Mouse (Mus musculus) MEL (cell line): Measurements from ENCODE around the gene Otulinl. TPM values are rescaled to one million over a fixed set of nuclear protein-coding genes. Genes with fewer than 3 reads are reported as not detected.

Experiments used
- DNase-seq: peaks from one replicate; pipeline ENCODE4 v3.0.0; 2011; ENCODE audit warnings: low read depth, low spot score
- H3K27ac ChIP-seq: 2 replicates; pipeline ENCODE4 v1.5.1; 2012; ENCODE audit warnings: low read depth, mild to moderate bottlenecking, control low read depth, low read length, moderate library complexity; ENCODE audit not compliant: control insufficient read depth
- H3K27me3 ChIP-seq, 2 experiments: fragments of 150-350 bp in 1 of 2; sonication (generic) in 1 of 2; 2 replicates each; pipeline ENCODE4 v1.6.1; 2012; ENCODE audit warnings: low read length in 2 of 2, mild to moderate bottlenecking in 2 of 2, improper control_type of control experiment in 1 of 2, moderate library complexity in 1 of 2; ENCODE audit not compliant: insufficient read depth in 2 of 2, control insufficient read depth in 1 of 2
- H3K36me3 ChIP-seq, 2 experiments: 2 replicates each; pipeline ENCODE4 v1.6.1; 2012 to 2014; ENCODE audit warnings: low read length in 2 of 2, improper control_type of control experiment in 1 of 2, inconsistent platforms in 1 of 2, mild to moderate bottlenecking in 1 of 2; ENCODE audit not compliant: insufficient read depth in 2 of 2, control insufficient read depth in 1 of 2
- H3K4me1 ChIP-seq, 2 experiments: fragments of 150-350 bp in 1 of 2; sonication (generic) in 1 of 2; 2 replicates each; pipeline ENCODE4 v1.6.1; 2012; ENCODE audit warnings: low read length in 2 of 2, improper control_type of control experiment in 1 of 2, mild to moderate bottlenecking in 1 of 2; ENCODE audit not compliant: insufficient read depth in 2 of 2, control insufficient read depth in 1 of 2
- H3K4me3 ChIP-seq, 2 experiments: fragments of 150-350 bp in 1 of 2; sonication (generic) in 1 of 2; 2 replicates each; pipeline ENCODE4 v1.5.1; 2012; ENCODE audit warnings: low read depth in 2 of 2, low read length in 2 of 2, mild to moderate bottlenecking in 2 of 2, moderate library complexity in 2 of 2, control low read depth in 1 of 2, improper control_type of control experiment in 1 of 2; ENCODE audit not compliant: control insufficient read depth in 1 of 2, insufficient read depth in 1 of 2
- H3K79me2 ChIP-seq: 2 replicates; pipeline ENCODE4 v1.6.1; 2012; ENCODE audit warnings: mild to moderate bottlenecking, low read length, moderate library complexity; ENCODE audit not compliant: control insufficient read depth, poor library complexity, insufficient read depth
- H3K9ac ChIP-seq: 2 replicates; pipeline ENCODE4 v1.6.1; 2012; ENCODE audit warnings: low read depth, mild to moderate bottlenecking, control low read depth, low read length, moderate library complexity; ENCODE audit not compliant: control insufficient read depth, poor library complexity, severe bottlenecking
- H3K9me3 ChIP-seq: fragments of 150-350 bp; sonication (generic); replicated peaks from 2 replicates; pipeline ENCODE4 v1.6.1; 2012; ENCODE audit warnings: mild to moderate bottlenecking, low read length, improper control_type of control experiment, moderate library complexity; ENCODE audit not compliant: insufficient read depth
- CTCF ChIP-seq, 3 experiments: IDR thresholded peaks in 2 of 3; conservative IDR thresholded peaks in 1 of 3; 2 replicates each; pipeline ENCODE4 v1.5.1; 2011 to 2012; ENCODE audit warnings: low read length in 3 of 3, low read depth in 2 of 3, mild to moderate bottlenecking in 2 of 3, improper control_type of control experiment in 1 of 3, inconsistent platforms in 1 of 3, mixed read lengths in 1 of 3, moderate library complexity in 1 of 3; ENCODE audit not compliant: control insufficient read depth in 1 of 3, insufficient read depth in 1 of 3, poor library complexity in 1 of 3, severe bottlenecking in 1 of 3
- E2F4 ChIP-seq: IDR thresholded peaks from 2 replicates; pipeline ENCODE4 v1.6.1; 2011; ENCODE audit warnings: low read depth, low read length, improper control_type of control experiment, borderline replicate concordance
- ELF1 ChIP-seq: IDR thresholded peaks from 2 replicates; pipeline ENCODE4 v1.6.1; 2014; ENCODE audit warnings: low read depth, mild to moderate bottlenecking, inconsistent platforms, low read length, improper control_type of control experiment, moderate library complexity
- GABPA ChIP-seq: IDR thresholded peaks from 2 replicates; pipeline ENCODE4 v1.6.1; 2012; ENCODE audit warnings: low read depth, mild to moderate bottlenecking, inconsistent platforms, low read length, improper control_type of control experiment, moderate library complexity
- MAX ChIP-seq: IDR thresholded peaks from 2 replicates; pipeline ENCODE4 v1.6.1; 2011; ENCODE audit warnings: low read length, improper control_type of control experiment
- MYB ChIP-seq: IDR thresholded peaks from 2 replicates; pipeline ENCODE4 v1.6.1; 2011; ENCODE audit warnings: mild to moderate bottlenecking, low read depth, low read length, improper control_type of control experiment
- MYC ChIP-seq: IDR thresholded peaks from 2 replicates; pipeline ENCODE4 v1.6.1; 2011; ENCODE audit warnings: low read depth, mild to moderate bottlenecking, low read length, improper control_type of control experiment, moderate library complexity
- POLR2A ChIP-seq, 2 experiments: IDR thresholded peaks; 2 replicates each; pipeline ENCODE4 v1.6.1; 2011 to 2012; ENCODE audit warnings: low read length in 2 of 2, mild to moderate bottlenecking in 2 of 2, control low read depth in 1 of 2, improper control_type of control experiment in 1 of 2, low read depth in 1 of 2, moderate library complexity in 1 of 2; ENCODE audit not compliant: control insufficient read depth in 1 of 2, insufficient read depth in 1 of 2, poor library complexity in 1 of 2
- RAD21 ChIP-seq: IDR thresholded peaks from 2 replicates; pipeline ENCODE4 v1.6.1; 2011; ENCODE audit warnings: mild to moderate bottlenecking, low read depth, low read length, improper control_type of control experiment
- SIN3A ChIP-seq: IDR thresholded peaks from 2 replicates; pipeline ENCODE4 v1.6.1; 2012; ENCODE audit warnings: low read length, improper control_type of control experiment, inconsistent platforms
- SMC3 ChIP-seq: IDR thresholded peaks from 2 replicates; pipeline ENCODE4 v1.6.1; 2011; ENCODE audit warnings: low read depth, low read length, improper control_type of control experiment
- TAL1 ChIP-seq: IDR thresholded peaks from 2 replicates; pipeline ENCODE4 v1.6.1; 2012; ENCODE audit warnings: mild to moderate bottlenecking, inconsistent platforms, low read length, moderate library complexity, mixed read lengths
- TBP ChIP-seq: IDR thresholded peaks from 2 replicates; pipeline ENCODE4 v1.8.0; 2011; ENCODE audit warnings: low read depth, low read length, improper control_type of control experiment
- UBTF ChIP-seq: IDR thresholded peaks from 2 replicates; pipeline ENCODE4 v1.6.1; 2012; ENCODE audit warnings: low read depth, mild to moderate bottlenecking, inconsistent platforms, low read length, improper control_type of control experiment, moderate library complexity, borderline replicate concordance; ENCODE audit not compliant: insufficient read depth
- USF1 ChIP-seq: IDR thresholded peaks from 2 replicates; pipeline ENCODE4 v1.6.1; 2014; ENCODE audit warnings: low read depth, mild to moderate bottlenecking, inconsistent platforms, low read length, improper control_type of control experiment, moderate library complexity
- USF2 ChIP-seq, 2 experiments: IDR thresholded peaks; 2 replicates each; pipeline ENCODE4 v1.6.1; 2011 to 2012; ENCODE audit warnings: improper control_type of control experiment in 2 of 2, low read length in 2 of 2, borderline replicate concordance in 1 of 2, inconsistent platforms in 1 of 2, low read depth in 1 of 2, mild to moderate bottlenecking in 1 of 2; ENCODE audit not compliant: insufficient read depth in 1 of 2
- ZC3H11A ChIP-seq: IDR thresholded peaks from 2 replicates; pipeline ENCODE4 v1.6.1; 2012; ENCODE audit warnings: low read depth, mild to moderate bottlenecking, inconsistent platforms, low read length, improper control_type of control experiment
- polyA plus RNA-seq, 2 experiments: library from polyadenylated mRNA; stranded (reverse) in 1 of 2; unstranded in 1 of 2; fragments of >175 nt in 1 of 2; fragments of >200 nt in 1 of 2; gene quantifications; 2 replicates each; pipeline versions ENCODE4 v1.2.1 to v1.2.4; 2012; ENCODE audit warnings: low replicate concordance in 2 of 2, low read depth in 1 of 2; ENCODE audit not compliant: insufficient read length in 2 of 2, insufficient read depth in 1 of 2, missing spikeins in 1 of 2
- total RNA-seq: library from RNA; depleted of rRNA; stranded (reverse); fragments of 300-350 nt; gene quantifications from 2 replicates; pipeline ENCODE4 v1.2.3, GENCODE M21; 2012

The Otulinl gene
- total and polyA plus RNA-seq, 3 experiments = 0.14 to 0.50 TPM; not detected in 1

GRCm38 (mm10) chr15:27657866-27658265 is 23.5 kb downstream of the Otulinl start:
- H3K9ac ChIP-seq = no peak overlapping the region
- no peak overlapping the region for H3K27ac ChIP-seq
- TF ChIP-seq ELF1 (no peak), CTCF (IDR thresholded peaks at IDR 0.05 in 2 of 3, conservative IDR thresholded peaks at IDR 0.05 in 1 of 3; ENCODE audit: control insufficient read depth in 1 of 3, insufficient read depth in 1 of 3, low read depth in 2 of 3, low read length in 3 of 3, poor library complexity in 1 of 3, severe bottlenecking in 1 of 3) (no peak), POLR2A (IDR thresholded peaks at IDR 0.05; ENCODE audit: control insufficient read depth in 1 of 2, insufficient read depth in 1 of 2, low read depth in 1 of 2, low read length in 2 of 2, poor library complexity in 1 of 2) (no peak), SIN3A (no peak), E2F4 (no peak), USF2 (IDR thresholded peaks at IDR 0.05; ENCODE audit: borderline replicate concordance in 1 of 2, insufficient read depth in 1 of 2, low read depth in 1 of 2, low read length in 2 of 2) (no peak), UBTF (no peak), ZC3H11A (no peak), USF1 (no peak), MYB (no peak), TBP (no peak), TAL1 (no peak), SMC3 (no peak), MAX (no peak), MYC (no peak)
- H3K4me3 ChIP-seq = no peak overlapping the region
- peaks cover 0 to 1% of the 10 kb centered on the region in 2 experiments; a peak in 2 of 4 replicates for H3K4me1 ChIP-seq
- no peaks in the 10 kb centered on the region for H3K27me3 ChIP-seq
- peaks cover 0 to 2% of the 10 kb centered on the region in 2 experiments; a peak in 1 of 4 replicates for H3K36me3 ChIP-seq
- no peaks in the 10 kb centered on the region for H3K9me3 ChIP-seq
- DNase-seq = no peak
- no peaks in the 10 kb centered on the region for H3K79me2 ChIP-seq

- Histone ChIP-seq H3K36me3 (no peaks in the 10 kb centered on the region; a peak in 1 of 4 replicates), H3K79me2 (no peaks in the 10 kb centered on the region), H3K27me3 (no peaks in the 10 kb centered on the region), H3K4me1 (no peaks in the 10 kb centered on the region), H3K9ac (no peak overlapping the region), H3K9me3 (no peaks in the 10 kb centered on the region), H3K4me3 (no peak overlapping the region), H3K27ac (no peak overlapping the region)
- no peak for TF ChIP-seq GABPA
- no peak for TF ChIP-seq RAD21
- DNase-seq = no peak
These were observed 24.8 kb downstream of the Otulinl start for GRCm38 (mm10) chr15:27656626-27657025.
